Mouse (Mus musculus) heart, adult 2 months (tissue): ENCODE measurements around the gene Thsd4.

Source experiments
- CTCF ChIP-seq: fragments of 200-600 bp; IDR thresholded peaks from 2 replicates; pipeline ENCODE4 v1.8.1; 2022; ENCODE audit warnings: antibody characterized with exemption, mild to moderate bottlenecking, moderate library complexity
- POLR2A ChIP-seq: fragments of 200-500 bp; IDR thresholded peaks from 2 replicates; pipeline ENCODE4 v1.6.1; 2011; ENCODE audit warnings: mild to moderate bottlenecking, low read depth, low read length, control low read depth; ENCODE audit not compliant: insufficient read depth

DNA sequence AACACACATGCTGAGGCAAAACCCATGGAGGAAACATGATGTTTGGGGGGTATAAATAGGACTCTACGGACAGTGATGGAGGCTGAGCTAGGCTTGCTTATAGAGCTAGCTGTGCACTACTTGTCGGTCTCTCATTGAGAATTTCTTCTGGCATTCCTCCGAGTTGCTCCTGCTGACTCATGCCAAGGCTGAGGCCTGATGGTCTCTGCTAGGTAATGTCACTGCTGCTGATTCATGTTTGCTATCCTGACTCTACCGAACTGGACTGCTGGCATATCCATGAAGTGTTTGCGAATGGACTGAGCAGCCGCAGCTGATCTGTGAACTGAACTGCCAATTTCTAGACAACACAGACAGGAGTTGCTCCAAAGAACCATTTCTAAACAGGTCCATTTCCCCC is 305.8 kb downstream of the Thsd4 start:
- TF ChIP-seq CTCF, result no peak
- no peak for TF ChIP-seq POLR2A
